Mouse (Mus musculus): ENCODE measurements around the gene Vmn2r26.
"Not testable (repeated sequence)": the region's sequence is repeated elsewhere in the genome, so short reads cannot be mapped to it uniquely, and the experiment has no call there.

The Vmn2r26 gene

GRCm38 (mm10) chr6:124024268-124024667 lies at the start of gene Vmn2r26:
TSS of gene Vmn2r26 (plus strand) at chr6:124024568.
- not testable (repeated sequence) for DNase-seq

DNA sequence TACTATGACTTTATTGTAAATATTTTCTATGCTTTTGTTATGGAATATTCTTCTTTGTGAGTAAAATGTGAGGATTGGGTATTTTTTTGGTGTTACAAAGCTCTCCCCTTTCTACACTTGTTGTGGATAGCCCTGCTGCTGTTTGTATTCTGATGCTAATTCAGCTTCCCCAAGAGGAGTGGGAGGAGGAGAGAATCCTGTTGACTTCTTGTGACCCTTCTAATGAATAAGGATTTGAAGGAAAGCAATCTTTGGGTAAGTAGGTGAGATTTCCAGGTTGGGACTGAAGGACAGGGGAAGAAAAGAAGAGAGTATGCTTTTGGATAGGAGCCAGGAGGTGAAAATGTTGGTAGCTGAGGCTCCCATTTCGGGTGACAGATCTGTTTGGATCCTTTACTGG lies 3.5 kb upstream of the Vmn2r26 start:
- no peak for DNase-seq

- no peak for DNase-seq
Measured at GRCm38 (mm10) chr6:124048388-124048787, 24.0 kb downstream of the Vmn2r26 start.

- not testable (repeated sequence) for DNase-seq
Measured at GRCm38 (mm10) chr6:124053611-124054010, 29.2 kb downstream of the Vmn2r26 start.

DNA sequence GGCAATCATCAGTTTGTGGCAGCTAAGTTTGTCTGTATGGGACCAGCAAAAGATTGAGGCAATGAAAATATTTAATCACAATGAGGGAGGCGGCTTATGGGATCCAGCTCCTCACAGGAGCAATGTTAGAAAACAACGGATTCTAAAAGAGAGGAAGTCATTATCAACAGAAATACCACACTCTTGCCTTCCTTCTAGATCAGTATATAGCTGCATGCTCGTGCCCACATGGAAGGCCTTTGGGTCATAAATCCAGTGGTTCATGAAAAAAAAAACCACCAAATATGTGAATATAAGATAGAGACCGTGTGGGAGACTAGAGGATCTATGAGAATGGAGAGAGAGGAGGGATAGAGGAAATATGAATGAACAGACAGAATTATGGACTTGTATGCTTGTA lies 78.0 kb downstream of the Vmn2r26 start:
- DNase-seq, result no peak

All from kidney, postnatal 36 days (tissue).